Mouse (Mus musculus) forelimb bud, embryonic 11.5 days (tissue): ENCODE measurements around the gene Mael.

Experiments
- DNase-seq: peaks from one replicate; pipeline ENCODE4 v3.0.0-alpha.2; 2012; ENCODE audit warnings: low read depth, low spot score

Gene Mael

GRCm38 (mm10) chr1:166154162-166155112, 84.1 kb downstream of the Mael start:
- DNase-seq: peak; percentile 80

GRCm38 (mm10) chr1:166153351-166154120, 85.0 kb downstream of the Mael start:
- peak; percentile 87 for DNase-seq

GRCm38 (mm10) chr1:166152034-166152433, 86.5 kb downstream of the Mael start:
- DNase-seq: no peak

- DNase-seq: no peak
Observed at GRCm38 (mm10) chr1:166151341-166151740, 87.2 kb downstream of the Mael start.
